Mouse (Mus musculus): ENCODE results near the gene Acbd6. TPM values are rescaled to one million over a fixed set of nuclear protein-coding genes. Genes with fewer than 3 reads are reported as not detected.
A peak's percentile ranks its signal among the peaks of the same experiment; 100 is the strongest.

Acbd6 gene
- total RNA-seq, 2 experiments from 2014 or later: 44.0 to 57.0 TPM

DNA sequence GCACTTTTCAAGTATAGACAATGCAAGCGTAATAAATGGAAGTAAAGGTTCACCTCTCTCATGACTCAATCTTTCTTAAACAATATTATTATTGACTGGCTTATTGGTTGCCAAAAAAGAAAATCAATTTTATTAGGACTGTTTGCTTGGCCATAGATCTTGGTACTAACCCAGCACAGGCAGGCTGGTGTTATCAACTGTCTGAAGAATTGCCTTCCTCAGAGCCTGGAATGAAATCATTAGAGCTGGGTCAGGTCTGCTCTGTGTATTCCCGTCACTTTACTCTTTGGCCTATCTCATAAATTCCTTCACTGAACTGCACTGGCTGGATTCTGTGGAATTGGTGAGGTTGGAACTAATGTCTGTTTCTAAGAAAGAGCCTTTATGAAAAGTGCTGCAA is 69.8 kb downstream of the Acbd6 start:
- ATAC-seq (replicated peaks; ENCODE audit: low FRiP score, low TSS enrichment, poor library complexity, severe bottlenecking): no peak

DNA sequence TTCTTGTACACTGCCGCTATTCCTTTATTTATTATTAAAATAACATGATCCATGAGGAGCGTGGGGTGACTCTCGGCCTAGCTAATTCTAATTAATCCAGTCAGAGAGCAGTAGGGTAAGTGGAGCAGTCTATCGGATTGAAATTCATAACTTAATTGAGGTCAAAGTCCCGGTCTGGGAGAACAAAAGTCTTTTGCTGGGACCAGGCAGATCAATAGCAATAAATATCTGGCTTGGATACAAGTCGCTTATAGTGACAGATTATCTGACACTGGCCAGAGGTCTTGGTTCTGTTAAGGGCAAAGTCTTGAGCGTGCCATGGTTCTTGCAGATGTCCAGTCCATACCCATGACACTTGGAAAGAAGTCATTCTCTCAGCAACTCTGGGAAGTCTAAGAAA is 78.7 kb downstream of the Acbd6 start:
- ATAC-seq (replicated peaks; ENCODE audit: low FRiP score, low TSS enrichment, poor library complexity, severe bottlenecking): no peak

DNA sequence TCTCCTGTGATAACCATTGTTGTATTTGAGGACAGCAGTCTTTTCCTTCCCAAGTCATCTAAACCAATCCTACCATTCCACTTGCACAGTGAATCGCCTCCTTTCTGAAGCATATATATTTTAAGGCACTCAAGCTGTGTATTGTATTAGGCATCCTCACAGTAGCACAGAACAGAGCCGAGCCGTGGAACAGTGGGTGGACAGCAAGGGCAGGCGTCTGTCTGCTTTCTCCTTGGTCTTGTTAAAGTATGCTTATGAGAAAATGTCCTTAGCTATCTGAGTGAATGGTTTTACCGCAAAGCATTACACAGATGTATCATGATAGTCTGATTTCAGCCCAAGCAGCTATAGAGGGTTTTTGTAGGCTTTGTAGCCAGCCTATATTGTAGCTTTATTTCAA is 87.9 kb downstream of the Acbd6 start:
- ATAC-seq (replicated peaks; ENCODE audit: low FRiP score, low TSS enrichment, poor library complexity, severe bottlenecking): no peak

DNA sequence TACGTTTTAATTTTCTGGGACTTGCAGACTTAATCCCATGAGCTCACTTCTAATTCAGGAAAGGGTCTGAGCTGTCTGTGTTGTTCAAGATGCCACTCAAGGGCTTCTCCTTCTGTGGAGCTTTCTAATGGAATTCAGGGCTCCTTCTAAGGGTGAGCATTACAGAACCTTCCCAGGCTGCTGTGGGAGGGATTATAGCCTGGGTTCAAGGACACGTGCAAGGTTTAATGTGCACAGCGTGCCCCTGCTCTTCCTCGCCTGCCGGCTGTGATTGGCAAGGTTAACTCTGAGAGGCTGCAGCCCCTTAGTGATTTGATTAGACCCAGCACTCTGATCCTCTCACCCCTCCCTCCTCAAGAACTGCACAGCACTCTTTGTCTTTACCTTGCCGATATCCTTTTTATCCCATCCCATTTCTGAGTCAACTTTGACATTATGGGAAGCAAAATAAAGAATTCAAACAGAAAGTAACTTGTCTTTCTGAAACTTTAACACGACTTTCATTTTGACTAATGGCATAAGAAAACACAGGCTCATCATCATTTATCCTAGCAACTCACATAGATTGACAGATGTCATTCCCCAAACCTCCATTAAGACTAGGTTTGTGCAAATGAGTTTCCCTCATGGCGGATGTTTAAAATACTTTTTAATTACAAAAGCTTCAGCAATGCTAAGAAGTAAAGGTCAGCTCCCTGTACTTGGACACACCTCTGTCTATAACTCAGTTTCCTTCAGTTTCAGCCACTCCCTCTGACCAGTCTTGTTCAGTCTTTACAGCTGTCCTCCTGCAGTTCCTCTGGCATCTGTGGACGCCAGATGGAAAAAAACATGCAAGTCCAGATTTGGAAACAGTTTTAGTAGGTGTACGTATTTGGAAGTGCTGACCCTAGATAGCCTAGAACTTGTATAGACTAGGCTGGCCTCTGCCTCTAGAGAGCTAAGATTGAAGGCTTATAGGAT is 88.7 kb downstream of the Acbd6 start:
- no peak for ATAC-seq (replicated peaks; ENCODE audit: low FRiP score, low TSS enrichment, poor library complexity, severe bottlenecking)

DNA sequence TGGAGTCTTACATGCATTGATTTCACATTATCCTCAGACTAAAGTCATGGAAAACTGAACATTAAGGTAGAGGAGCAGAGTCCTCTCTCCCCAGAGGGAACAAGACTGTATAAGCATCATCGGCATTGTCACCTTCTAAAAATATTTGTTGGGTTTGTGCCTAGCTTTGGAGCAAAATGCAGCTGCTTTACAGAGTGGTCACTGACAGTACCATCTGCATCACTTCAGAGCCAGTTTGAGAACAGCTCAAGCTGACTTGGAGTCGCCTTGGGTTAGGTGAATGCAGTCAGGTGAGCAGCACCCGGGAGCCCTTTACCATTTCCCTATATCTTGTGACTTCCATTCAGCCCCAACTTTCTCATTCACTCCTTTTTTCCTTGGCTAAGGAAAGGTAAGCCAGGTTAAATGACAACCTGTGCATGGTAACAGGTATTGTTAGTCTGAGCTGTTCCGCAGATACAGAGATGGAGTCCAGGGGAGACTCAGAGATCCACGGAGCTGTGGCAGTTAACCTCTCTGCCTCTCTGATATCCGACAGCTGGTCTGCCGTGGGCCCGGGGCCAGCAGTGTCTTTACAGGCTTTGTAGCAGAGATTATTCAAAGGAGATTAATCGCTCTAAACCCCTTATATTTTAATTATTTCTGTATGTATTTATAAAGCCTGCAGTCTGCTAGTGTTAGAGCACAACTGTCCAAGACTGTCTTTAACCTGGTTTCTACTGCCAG is 92.4 kb downstream of the Acbd6 start:
- ATAC-seq (replicated peaks; ENCODE audit: low FRiP score, low TSS enrichment, poor library complexity, severe bottlenecking): no peak

DNA sequence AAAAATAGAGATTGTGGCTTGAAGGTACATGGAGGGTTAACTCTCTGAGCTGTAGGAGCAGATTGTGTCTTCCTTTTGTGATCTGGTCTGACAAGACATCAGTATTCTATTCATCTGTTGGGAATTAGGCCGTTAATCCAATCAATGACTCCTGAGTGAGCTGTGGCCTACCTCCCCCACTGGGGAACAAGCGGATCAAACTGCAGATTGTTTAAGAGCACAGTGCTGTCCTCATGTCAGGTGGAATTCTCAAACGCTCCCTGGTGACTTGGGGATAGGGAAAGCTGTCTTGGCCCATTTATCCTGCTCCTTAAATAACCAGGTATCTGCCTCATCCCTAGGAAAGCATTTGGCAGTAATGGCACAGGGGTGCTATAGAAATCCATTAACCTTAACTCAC is 97.0 kb downstream of the Acbd6 start:
- ATAC-seq (replicated peaks; ENCODE audit: low FRiP score, low TSS enrichment, poor library complexity, severe bottlenecking): no peak

DNA sequence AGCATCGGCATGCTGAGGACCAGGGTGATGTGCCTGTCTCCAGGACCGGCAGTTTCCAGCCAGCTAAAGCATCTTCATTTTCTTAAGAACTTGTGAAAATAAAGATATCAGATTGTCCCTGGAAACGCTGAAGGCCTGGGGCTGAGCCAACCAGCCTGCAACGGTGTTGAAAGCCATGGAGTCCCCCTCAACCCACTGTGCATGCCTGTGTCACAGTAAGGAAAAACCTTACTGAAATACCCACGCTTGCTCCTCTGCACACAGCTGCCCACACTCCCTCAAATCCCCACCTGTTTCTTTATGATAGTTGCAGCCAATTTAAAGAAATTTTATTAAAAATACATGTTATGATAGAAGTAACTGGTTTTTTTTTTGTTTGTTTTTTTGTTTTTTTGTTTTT is 98.4 kb downstream of the Acbd6 start:
- no peak for ATAC-seq (replicated peaks; ENCODE audit: low FRiP score, low TSS enrichment, poor library complexity, severe bottlenecking)

DNA sequence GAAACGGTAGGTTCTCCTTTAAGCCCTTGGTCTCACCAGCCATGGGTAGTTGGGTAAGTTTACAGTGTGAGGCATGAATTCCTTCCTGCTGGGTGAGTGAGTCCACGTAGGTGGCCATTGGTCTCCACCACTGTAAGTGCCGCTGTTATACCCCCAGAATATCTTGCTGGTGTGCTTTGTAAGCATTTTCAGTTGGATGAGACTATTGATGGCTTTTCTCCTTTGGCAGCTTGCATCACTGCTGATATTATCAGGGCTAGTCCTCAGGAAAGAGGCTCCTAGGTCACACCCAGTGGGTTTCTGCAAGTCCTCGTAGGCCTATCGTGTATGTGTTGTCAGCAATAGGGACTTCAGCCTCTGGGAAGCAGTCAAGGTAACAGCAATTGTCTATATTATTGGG is 106.1 kb downstream of the Acbd6 start:
- ATAC-seq (replicated peaks; ENCODE audit: low FRiP score, low TSS enrichment, poor library complexity, severe bottlenecking): peak; percentile 55; the same call in 1 of the 2 replicates

DNA sequence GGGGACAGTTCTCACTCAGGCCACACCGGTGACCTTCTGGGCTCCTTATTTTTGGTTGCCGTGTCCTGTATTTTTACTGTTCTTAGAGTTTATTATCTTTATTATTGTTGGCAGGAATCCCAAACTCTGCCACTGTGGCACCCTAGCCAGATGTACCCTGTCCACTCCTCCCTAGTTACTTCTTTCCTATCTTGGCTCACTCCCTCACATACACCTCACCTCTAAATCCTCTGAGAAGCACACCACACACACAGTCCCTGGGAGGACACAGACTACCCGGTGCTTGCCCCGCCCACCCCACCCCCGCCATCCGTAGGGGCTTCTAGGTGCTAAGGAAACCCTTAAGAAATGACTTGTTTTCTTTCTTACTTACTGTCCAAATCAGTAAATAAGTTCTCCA is 117.7 kb downstream of the Acbd6 start:
- ATAC-seq (replicated peaks; ENCODE audit: low FRiP score, low TSS enrichment, poor library complexity, severe bottlenecking): no peak

DNA sequence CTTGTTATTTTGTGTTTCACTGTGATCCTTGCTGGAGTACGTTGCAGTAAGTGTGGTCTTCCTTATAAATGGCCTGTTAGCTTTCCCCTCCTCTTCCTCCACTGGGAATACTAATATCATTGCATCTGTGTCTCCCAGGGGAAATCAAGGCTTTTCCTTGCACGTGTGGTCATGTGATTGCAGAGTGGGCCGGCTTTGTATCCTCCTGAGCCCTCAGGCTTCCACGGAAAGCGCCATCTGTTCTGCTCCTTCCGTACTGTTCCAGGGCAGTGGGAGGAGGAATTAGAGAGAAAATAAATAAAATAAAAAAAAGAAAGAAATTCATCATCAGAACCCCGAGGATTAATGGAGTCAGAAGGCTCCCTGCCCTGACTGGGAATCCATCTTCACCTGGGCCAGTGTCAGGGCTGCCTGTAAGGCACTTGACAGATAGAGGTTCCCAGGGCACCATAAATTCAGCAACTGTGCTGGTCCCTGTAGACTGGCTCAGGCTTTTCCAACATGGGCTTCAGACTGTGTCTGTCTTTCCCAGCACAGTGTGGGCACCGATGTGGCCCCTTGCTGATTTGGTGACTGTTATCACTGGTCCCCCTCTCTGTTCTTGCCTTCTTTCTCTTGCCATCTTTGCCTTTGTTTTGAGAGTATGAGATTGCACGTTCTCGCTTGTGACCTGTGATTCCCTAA is 123.3 kb downstream of the Acbd6 start:
- ATAC-seq (replicated peaks; ENCODE audit: low FRiP score, low TSS enrichment, poor library complexity, severe bottlenecking): no peak

DNA sequence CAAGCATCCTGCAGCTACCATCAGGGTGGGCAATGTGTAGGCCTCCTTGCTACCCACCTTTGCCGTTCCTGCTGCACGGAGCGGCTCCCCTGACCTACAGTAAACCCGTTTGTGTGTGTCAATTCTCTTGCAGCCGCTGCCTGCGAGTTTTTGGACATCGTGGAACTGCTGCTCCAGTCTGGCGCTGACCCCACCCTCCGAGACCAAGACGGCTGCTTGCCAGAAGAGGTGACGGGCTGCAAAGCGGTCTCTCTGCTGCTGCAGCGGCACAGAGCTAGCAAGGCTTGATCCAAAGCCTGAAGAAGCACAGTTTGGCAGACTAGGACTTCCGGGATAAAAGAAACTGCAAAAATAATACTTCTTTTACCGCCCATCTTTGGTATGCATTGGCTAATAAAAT is 128.9 kb downstream of the Acbd6 start:
- ATAC-seq (replicated peaks; ENCODE audit: low FRiP score, low TSS enrichment, poor library complexity, severe bottlenecking): no peak

DNA sequence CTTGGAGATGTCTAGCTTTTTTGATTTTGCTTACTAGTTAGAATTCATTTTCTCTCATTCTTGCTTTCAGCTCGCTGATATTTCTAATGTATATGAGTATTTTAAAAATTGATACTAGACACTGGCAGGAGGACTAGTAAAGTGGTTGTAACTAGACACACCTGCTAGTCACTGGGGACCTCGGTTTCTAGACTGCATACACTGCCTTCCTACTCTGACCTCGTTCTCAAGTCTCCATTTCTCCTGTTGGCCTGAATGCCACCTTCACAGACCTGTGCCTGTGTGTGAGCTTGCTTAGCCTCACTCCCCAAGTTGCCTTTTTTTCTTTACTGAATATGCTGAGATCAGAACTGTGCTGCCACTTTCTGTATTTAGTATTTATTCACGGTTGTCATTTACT is 131.2 kb downstream of the Acbd6 start:
- no peak for ATAC-seq (replicated peaks; ENCODE audit: low FRiP score, low TSS enrichment, poor library complexity, severe bottlenecking)

DNA sequence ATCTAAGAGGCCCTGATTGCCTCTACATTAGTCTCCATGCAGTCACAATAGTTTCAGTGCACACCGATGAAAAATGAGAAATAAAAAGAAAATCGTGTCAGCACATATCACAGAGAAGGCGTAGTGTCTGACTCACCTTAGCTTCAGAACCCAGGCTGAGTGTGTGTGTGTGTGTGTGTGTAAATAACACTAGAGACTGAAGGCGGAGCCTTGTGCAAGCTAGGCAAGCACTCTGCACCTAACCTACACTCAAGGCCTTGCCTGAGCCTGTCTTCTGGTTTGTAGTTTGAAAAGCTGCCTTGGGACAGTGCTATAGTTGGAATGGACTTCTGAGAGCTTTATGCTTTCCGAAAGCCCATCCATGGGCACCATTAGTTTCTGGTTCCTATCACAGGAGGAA is 131.6 kb downstream of the Acbd6 start:
- ATAC-seq (replicated peaks; ENCODE audit: low FRiP score, low TSS enrichment, poor library complexity, severe bottlenecking): no peak

DNA sequence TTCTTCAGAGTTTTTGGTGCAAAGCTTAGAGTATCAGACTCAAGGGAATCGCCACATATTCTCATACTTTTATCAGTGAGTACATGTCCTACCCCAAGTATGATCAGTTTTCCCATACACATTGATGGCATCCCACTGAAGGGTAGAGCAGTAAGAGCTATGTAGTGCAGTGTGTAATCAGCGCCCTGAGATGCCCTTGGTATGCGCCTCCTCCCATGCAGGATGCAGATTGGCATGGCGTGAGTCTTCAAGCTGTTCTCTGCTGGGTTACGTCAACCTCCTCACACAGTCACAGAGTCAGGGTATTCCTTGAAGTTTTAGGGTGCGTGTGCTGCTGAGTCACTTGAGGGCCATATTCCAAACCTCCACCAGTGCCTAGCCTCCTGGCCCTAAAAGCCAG is 134.3 kb downstream of the Acbd6 start:
- ATAC-seq (replicated peaks; ENCODE audit: low FRiP score, low TSS enrichment, poor library complexity, severe bottlenecking): no peak

DNA sequence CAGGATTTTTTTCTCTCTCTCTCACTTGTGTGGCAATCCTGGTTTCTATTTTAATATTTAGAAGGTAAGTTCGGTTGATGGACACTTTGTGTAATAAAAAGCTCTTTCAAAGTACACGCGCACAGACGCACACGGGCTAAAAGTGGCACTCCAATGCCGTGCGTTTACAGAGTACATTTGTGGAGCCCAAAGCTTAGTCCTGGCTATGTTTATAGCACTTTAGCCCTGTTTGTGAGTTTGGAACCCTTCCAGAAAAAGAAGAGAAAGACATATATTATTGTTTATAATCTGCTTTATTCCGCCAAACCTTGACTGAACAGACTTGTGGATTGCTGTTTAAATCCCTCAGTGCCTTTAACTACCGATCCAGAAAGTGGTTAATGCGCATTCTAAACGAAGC is 135.1 kb downstream of the Acbd6 start:
- ATAC-seq (replicated peaks; ENCODE audit: low FRiP score, low TSS enrichment, poor library complexity, severe bottlenecking): no peak

DNA sequence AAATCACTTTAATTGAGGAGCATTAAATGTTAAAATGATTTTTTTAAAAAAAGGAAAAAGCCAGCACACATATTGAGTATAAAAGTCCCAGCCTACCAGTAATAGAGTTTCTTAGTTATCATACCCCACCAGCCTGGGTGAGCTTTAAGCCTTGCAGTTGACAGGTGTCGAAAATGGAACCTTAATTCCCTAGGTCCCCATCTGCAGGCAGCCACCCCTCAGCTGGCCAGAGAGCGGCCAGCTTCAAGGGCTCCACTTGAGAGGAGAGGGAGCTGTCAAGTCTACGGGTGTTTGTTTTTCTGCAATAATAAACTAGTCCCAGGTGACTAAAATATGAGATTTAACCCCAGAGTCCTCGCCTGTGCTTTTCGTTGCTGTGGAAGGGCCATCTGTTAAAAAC is 135.5 kb downstream of the Acbd6 start:
- ATAC-seq (replicated peaks; ENCODE audit: low FRiP score, low TSS enrichment, poor library complexity, severe bottlenecking): no peak

DNA sequence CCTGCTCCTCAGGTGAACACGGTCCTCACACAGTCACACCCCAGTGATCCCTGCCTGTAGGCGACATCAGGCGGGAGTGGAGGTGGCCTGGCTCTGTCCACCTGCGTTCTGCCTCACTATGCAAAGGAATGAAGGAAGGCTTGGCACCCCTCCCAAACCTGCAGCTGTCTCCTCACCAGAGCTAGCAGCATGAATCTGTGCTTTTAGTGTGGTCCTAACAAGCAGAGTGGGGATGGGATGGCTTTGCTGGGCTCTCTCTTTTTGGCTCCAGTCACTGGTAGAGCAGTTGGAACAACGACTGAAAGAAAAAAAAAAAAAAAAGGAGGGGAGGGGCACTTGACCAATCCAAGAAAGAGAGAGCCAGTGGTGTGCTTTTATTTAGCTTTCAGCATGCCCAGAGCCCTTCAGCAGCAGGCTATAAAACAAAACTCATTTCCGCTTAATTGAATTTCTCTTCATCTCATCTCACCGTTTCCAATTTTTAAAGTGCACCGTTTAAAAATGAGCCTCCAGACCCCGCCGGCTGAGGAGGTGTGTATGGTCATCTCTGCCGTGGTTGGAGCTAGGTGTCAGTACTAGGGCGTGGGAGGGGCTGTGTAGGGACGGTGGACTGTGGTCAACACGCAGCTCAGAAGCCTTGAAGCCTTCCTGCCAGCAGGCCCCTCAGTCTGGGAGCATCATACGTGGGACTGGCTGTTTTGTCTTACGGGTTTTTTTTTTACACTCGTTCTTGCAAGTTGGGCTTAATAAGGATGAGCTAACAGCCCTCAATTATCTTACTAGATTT is 140.6 kb downstream of the Acbd6 start:
- no peak for ATAC-seq (replicated peaks; ENCODE audit: low FRiP score, low TSS enrichment, poor library complexity, severe bottlenecking)

DNA sequence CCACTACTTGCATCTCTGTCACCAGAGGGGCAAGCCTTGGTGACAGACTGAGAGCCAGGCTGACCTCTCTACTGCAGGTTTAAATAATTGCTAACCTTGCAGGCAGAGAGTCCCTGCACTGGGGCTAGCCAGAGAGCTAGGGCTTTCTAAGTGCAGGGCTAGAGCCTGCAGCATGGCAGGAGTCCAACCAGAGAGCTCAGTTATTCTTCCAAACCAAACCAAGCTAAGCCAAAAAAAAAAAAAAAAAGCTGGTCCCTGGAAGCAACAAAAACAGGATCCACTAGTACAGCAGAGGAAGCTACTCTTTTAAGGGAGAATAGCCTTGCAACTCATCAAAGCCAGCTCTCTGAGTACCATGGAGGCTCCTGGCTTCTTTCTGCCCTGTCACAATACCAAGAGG is 143.0 kb downstream of the Acbd6 start:
- no peak for ATAC-seq (replicated peaks; ENCODE audit: low FRiP score, low TSS enrichment, poor library complexity, severe bottlenecking)

DNA sequence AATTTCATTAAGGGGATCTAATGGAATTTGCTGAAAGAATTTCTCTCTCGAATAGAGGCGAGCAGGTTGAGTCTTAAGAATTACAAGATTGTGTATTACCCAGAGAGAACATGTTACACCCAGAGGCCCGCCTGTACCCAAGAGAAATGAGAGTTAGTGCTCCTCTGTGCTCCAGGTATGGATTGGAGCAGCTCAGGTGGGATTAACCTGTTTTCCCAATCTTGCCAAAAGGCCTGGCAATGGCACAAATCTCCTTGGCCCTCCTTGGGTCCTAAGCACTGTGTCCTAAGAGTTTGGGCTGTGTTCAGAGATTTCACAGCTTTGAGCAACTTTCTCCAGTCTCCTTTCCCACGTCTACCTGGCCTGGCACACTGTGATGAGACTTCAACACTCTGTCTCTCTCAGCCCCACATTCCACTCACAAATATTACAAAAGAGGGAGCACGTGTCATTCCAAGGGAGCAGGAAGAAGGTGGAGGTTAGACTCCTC is 145.3 kb downstream of the Acbd6 start:
- no peak for ATAC-seq (replicated peaks; ENCODE audit: low FRiP score, low TSS enrichment, poor library complexity, severe bottlenecking)
